Mouse (Mus musculus) CH12.LX (cell line): ENCODE measurements around the gene Inpp5e. TPM values are rescaled to one million over a fixed set of nuclear protein-coding genes. Genes with fewer than 3 reads are reported as not detected.

Source experiments
- DNase-seq: peaks from one replicate; pipeline ENCODE4 v3.0.0-alpha.2; 2013; ENCODE audit errors: extremely low read depth
- H3K27ac ChIP-seq: 2 replicates; pipeline ENCODE4 v1.5.1; 2012; ENCODE audit warnings: low read depth, mild to moderate bottlenecking, control low read depth, moderate library complexity; ENCODE audit not compliant: insufficient read depth
- H3K27me3 ChIP-seq: replicated peaks from 2 replicates; pipeline ENCODE3; 2012; ENCODE audit warnings: inconsistent platforms
- H3K36me3 ChIP-seq, 2 experiments: replicated peaks in 1 of 2; 2 replicates each; pipeline versions ENCODE3 to v1.6.1; 2012; ENCODE audit warnings: inconsistent platforms in 1 of 2, low read length in 1 of 2, mild to moderate bottlenecking in 1 of 2, mixed read lengths in 1 of 2, moderate library complexity in 1 of 2; ENCODE audit not compliant: control insufficient read depth in 1 of 2, insufficient read depth in 1 of 2
- H3K4me1 ChIP-seq, 2 experiments: 2 replicates each; pipeline ENCODE4 v1.6.1; 2012; ENCODE audit warnings: inconsistent platforms in 1 of 2, moderate library complexity in 1 of 2; ENCODE audit not compliant: insufficient read depth in 2 of 2, control insufficient read depth in 1 of 2
- H3K4me2 ChIP-seq: 2 replicates; pipeline ENCODE4 v1.6.1; 2012; ENCODE audit warnings: low read depth, mild to moderate bottlenecking, control low read depth; ENCODE audit not compliant: poor library complexity, insufficient read depth, severe bottlenecking
- H3K4me3 ChIP-seq, 3 experiments: fragments of 150-350 bp in 1 of 3; sonication (generic) in 1 of 3; replicated peaks in 1 of 3; 2 replicates each; pipeline versions ENCODE3 to v1.5.1; 2011 to 2012; ENCODE audit warnings: low read depth in 2 of 3, low read length in 2 of 3, mild to moderate bottlenecking in 2 of 3, moderate library complexity in 2 of 3, control low read depth in 1 of 3, improper control_type of control experiment in 1 of 3, inconsistent platforms in 1 of 3, mixed read lengths in 1 of 3; ENCODE audit not compliant: poor library complexity in 1 of 3
- H3K79me2 ChIP-seq: replicated peaks from 2 replicates; pipeline ENCODE4 v1.6.1; 2012; ENCODE audit warnings: mild to moderate bottlenecking, moderate library complexity; ENCODE audit not compliant: control insufficient read depth, poor library complexity, insufficient read depth, severe bottlenecking; ENCODE audit errors: extremely low read depth
- H3K9ac ChIP-seq: 2 replicates; pipeline ENCODE4 v1.6.1; 2012; ENCODE audit warnings: low read depth, mild to moderate bottlenecking, control low read depth, moderate library complexity; ENCODE audit not compliant: insufficient read depth
- H3K9me3 ChIP-seq: replicated peaks from 2 replicates; pipeline ENCODE3; 2012; ENCODE audit warnings: low read length, inconsistent platforms, mixed read lengths
- BHLHE40 ChIP-seq: IDR thresholded peaks from 2 replicates; pipeline ENCODE4 v1.6.1; 2011; ENCODE audit warnings: mild to moderate bottlenecking, low read depth, low read length, improper control_type of control experiment
- CHD2 ChIP-seq: IDR thresholded peaks from 2 replicates; pipeline ENCODE4 v1.6.1; 2011; ENCODE audit warnings: low read length, improper control_type of control experiment
- CTCF ChIP-seq, 2 experiments: IDR thresholded peaks in 1 of 2; conservative IDR thresholded peaks in 1 of 2; 2 replicates each; pipeline ENCODE4 v1.5.1; 2011 to 2012; ENCODE audit warnings: low read depth in 2 of 2, low read length in 2 of 2, improper control_type of control experiment in 1 of 2, inconsistent platforms in 1 of 2, mild to moderate bottlenecking in 1 of 2, moderate library complexity in 1 of 2
- E2F4 ChIP-seq: IDR thresholded peaks from 2 replicates; pipeline ENCODE4 v1.6.1; 2011; ENCODE audit warnings: low read depth, low read length, improper control_type of control experiment; ENCODE audit not compliant: insufficient replicate concordance
- ELF1 ChIP-seq: IDR thresholded peaks from 2 replicates; pipeline ENCODE4 v1.6.1; 2014; ENCODE audit warnings: low read depth, mild to moderate bottlenecking, inconsistent platforms, low read length, improper control_type of control experiment
- EP300 ChIP-seq: IDR thresholded peaks from 2 replicates; pipeline ENCODE4 v1.6.1; 2011; ENCODE audit warnings: low read length, improper control_type of control experiment
- GABPA ChIP-seq: IDR thresholded peaks from 2 replicates; pipeline ENCODE4 v1.6.1; 2012; ENCODE audit warnings: low read depth, low read length, improper control_type of control experiment, inconsistent platforms; ENCODE audit not compliant: insufficient replicate concordance
- HCFC1 ChIP-seq: IDR thresholded peaks from 2 replicates; pipeline ENCODE4 v1.6.1; 2012; ENCODE audit warnings: low read depth, mild to moderate bottlenecking, inconsistent platforms, low read length, improper control_type of control experiment
- IRF4 ChIP-seq: IDR thresholded peaks from 2 replicates; pipeline ENCODE4 v1.6.1; 2014; ENCODE audit warnings: low read depth, mild to moderate bottlenecking, inconsistent platforms, low read length, improper control_type of control experiment
- JUN ChIP-seq: IDR thresholded peaks from 2 replicates; pipeline ENCODE4 v1.6.1; 2011; ENCODE audit warnings: low read depth, mild to moderate bottlenecking, low read length, improper control_type of control experiment, moderate library complexity; ENCODE audit not compliant: insufficient read depth
- KAT2A ChIP-seq: IDR thresholded peaks from 2 replicates; pipeline ENCODE4 v1.6.1; 2012; ENCODE audit warnings: low read length, improper control_type of control experiment, inconsistent platforms; ENCODE audit not compliant: insufficient replicate concordance
- MAFK ChIP-seq: IDR thresholded peaks from 2 replicates; pipeline ENCODE4 v1.6.1; 2011; ENCODE audit warnings: low read length, improper control_type of control experiment; ENCODE audit not compliant: insufficient replicate concordance
- MAX ChIP-seq: IDR thresholded peaks from 2 replicates; pipeline ENCODE4 v1.6.1; 2011; ENCODE audit warnings: low read length, improper control_type of control experiment
- MAZ ChIP-seq: IDR thresholded peaks from 2 replicates; pipeline ENCODE4 v1.6.1; 2012; ENCODE audit warnings: low read depth, mild to moderate bottlenecking, inconsistent platforms, low read length, improper control_type of control experiment, moderate library complexity
- MEF2A ChIP-seq: IDR thresholded peaks from 2 replicates; pipeline ENCODE4 v1.6.1; 2014; ENCODE audit warnings: low read depth, mild to moderate bottlenecking, inconsistent platforms, low read length, improper control_type of control experiment, borderline replicate concordance
- MXI1 ChIP-seq: IDR thresholded peaks from 2 replicates; pipeline ENCODE4 v1.6.1; 2011; ENCODE audit warnings: mild to moderate bottlenecking, low read depth, low read length, improper control_type of control experiment
- MYC ChIP-seq: IDR thresholded peaks from 2 replicates; pipeline ENCODE4 v1.6.1; 2011; ENCODE audit warnings: low read depth, mild to moderate bottlenecking, improper control_type of control experiment, low read length
- NELFE ChIP-seq: IDR thresholded peaks from 2 replicates; pipeline ENCODE4 v1.6.1; 2011; ENCODE audit warnings: low read depth, low read length, improper control_type of control experiment
- NRF1 ChIP-seq: IDR thresholded peaks from 2 replicates; pipeline ENCODE4 v1.6.1; 2014; ENCODE audit warnings: low read depth, mild to moderate bottlenecking, inconsistent platforms, low read length, improper control_type of control experiment, moderate library complexity
- POLR2A ChIP-seq: IDR thresholded peaks from 2 replicates; pipeline ENCODE4 v1.6.1; 2011; ENCODE audit warnings: low read depth, mild to moderate bottlenecking, improper control_type of control experiment, low read length
- POLR2AphosphoS2 ChIP-seq: IDR thresholded peaks from 2 replicates; pipeline ENCODE4 v1.6.1; 2011; ENCODE audit warnings: low read depth, low read length, improper control_type of control experiment
- RAD21 ChIP-seq: IDR thresholded peaks from 2 replicates; pipeline ENCODE4 v1.6.1; 2011; ENCODE audit warnings: low read depth, mild to moderate bottlenecking, low read length, improper control_type of control experiment, moderate library complexity
- RCOR1 ChIP-seq: conservative IDR thresholded peaks from 2 replicates; pipeline ENCODE4 v1.6.1; 2012; ENCODE audit warnings: low read depth, mild to moderate bottlenecking, inconsistent platforms, low read length, improper control_type of control experiment
- SIN3A ChIP-seq: IDR thresholded peaks from 2 replicates; pipeline ENCODE4 v1.6.1; 2012; ENCODE audit warnings: low read length, improper control_type of control experiment, inconsistent platforms
- SMC3 ChIP-seq: IDR thresholded peaks from 2 replicates; pipeline ENCODE4 v1.6.1; 2011; ENCODE audit warnings: low read depth, low read length, improper control_type of control experiment
- USF2 ChIP-seq: conservative IDR thresholded peaks from 2 replicates; pipeline ENCODE4 v1.6.1; 2011; ENCODE audit warnings: low read depth, low read length, improper control_type of control experiment
- ZMIZ1 ChIP-seq: IDR thresholded peaks from 2 replicates; pipeline ENCODE4 v1.6.1; 2012; ENCODE audit warnings: low read depth, mild to moderate bottlenecking, inconsistent platforms, low read length, improper control_type of control experiment
- dilution Hi-C: fragments of 300-500 bp; cut with MboI; formaldehyde crosslinking; loops from 2 replicates; pipeline ENCODE4 v1.14.3; 2020; ENCODE audit warnings: low sequenced_read_pairs; ENCODE audit not compliant: extremely low pct_unique_long_range_greater_than_20kb, extremely low pct_ligation_motif_present
- in situ Hi-C: fragments of 300-500 bp; cut with MboI; formaldehyde crosslinking; loops from 3 replicates; pipeline ENCODE4 v1.14.3; 2019; ENCODE audit warnings: low sequenced_read_pairs, low pct_ligation_motif_present, low pct_unique_long_range_greater_than_20kb, mixed read lengths
- polyA plus RNA-seq: library from polyadenylated mRNA; unstranded; fragments of >175 nt; gene quantifications from 2 replicates; pipeline ENCODE4 v1.2.1, GENCODE M21; 2012; ENCODE audit warnings: low read depth; ENCODE audit not compliant: insufficient read length
- total RNA-seq, 2 experiments: library from RNA; depleted of rRNA; stranded (reverse); fragments of 300-350 nt in 1 of 2; fragments of >200 nt in 1 of 2; gene quantifications; 2 replicates each; pipeline ENCODE4 v1.2.3; 2012 to 2014

The Inpp5e gene
- total and polyA plus RNA-seq, 3 experiments = 5.2 to 10.2 (median 9.6) TPM

GRCm38 (mm10) chr2:26367911-26368310, 41.1 kb downstream of the Inpp5e start:
- dilution Hi-C loops = no loop called here

GRCm38 (mm10) chr2:26364738-26365465, 44.1 kb downstream of the Inpp5e start:
- Histone ChIP-seq H3K4me3 (no peak overlapping the region), H3K9me3 (no peaks in the 10 kb centered on the region)
- no peak for TF ChIP-seq MAFK
- TF ChIP-seq GABPA = no peak
- TF ChIP-seq HCFC1 = no peak
- TF ChIP-seq EP300 = no peak
- TF ChIP-seq E2F4 = no peak
- no peak for TF ChIP-seq USF2
- no peak for TF ChIP-seq JUN
- no peak for TF ChIP-seq RCOR1
- TF ChIP-seq NRF1 = no peak
- TF ChIP-seq POLR2A = no peak
- no peak for TF ChIP-seq MYC
- TF ChIP-seq MEF2A = no peak
- TF ChIP-seq MAX = no peak
- no peak for TF ChIP-seq SIN3A
- TF ChIP-seq IRF4 = no peak
- no peak for TF ChIP-seq ZMIZ1
- TF ChIP-seq MAZ = no peak
- TF ChIP-seq, all 38 proteins: peak for 0
- Histone ChIP-seq H3K27me3 (no peaks in the 10 kb centered on the region), H3K36me3 (peaks cover 74 to 98% of the 10 kb centered on the region in 2 experiments), H3K4me2 (no peak overlapping the region), H3K4me1 (no peaks in the 10 kb centered on the region), H3K27ac (no peak overlapping the region), H3K79me2 (no peaks in the 10 kb centered on the region), H3K9ac (no peak overlapping the region)
- in situ Hi-C loops (no loop called here), dilution Hi-C loops (no loop called here)
- DNase-seq = no peak

More at GRCm38 (mm10) chr2:26367911-26368310, 41.1 kb downstream of the Inpp5e start:
- Histone ChIP-seq H3K4me1 (no peaks in the 10 kb centered on the region), H3K79me2 (no peaks in the 10 kb centered on the region), H3K36me3 (peaks cover 96 to 100% of the 10 kb centered on the region in 2 experiments), H3K9me3 (no peaks in the 10 kb centered on the region), H3K27ac (no peak overlapping the region), H3K4me3 (no peak overlapping the region), H3K9ac (no peak overlapping the region), H3K27me3 (no peaks in the 10 kb centered on the region), H3K4me2 (no peak overlapping the region)
- in situ Hi-C loops = no loop called here
- DNase-seq = no peak
- no peak for TF ChIP-seq RAD21
- TF ChIP-seq ELF1 = no peak
- no peak for TF ChIP-seq USF2
- TF ChIP-seq RCOR1 = no peak
- TF ChIP-seq HCFC1 = no peak
- TF ChIP-seq BHLHE40 = no peak
- TF ChIP-seq CHD2 = no peak
- no peak for TF ChIP-seq MEF2A
- TF ChIP-seq NELFE = no peak
- TF ChIP-seq MAX = no peak
- TF ChIP-seq POLR2A = no peak
- TF ChIP-seq CTCF (conservative IDR thresholded peaks at IDR 0.05 in 1 of 2, IDR thresholded peaks at IDR 0.05 in 1 of 2; ENCODE audit: low read depth in 2 of 2, low read length in 2 of 2) = no peak
- TF ChIP-seq SMC3 = no peak
- no peak for TF ChIP-seq POLR2AphosphoS2
- TF ChIP-seq EP300 = no peak
- TF ChIP-seq MXI1 = no peak
- TF ChIP-seq KAT2A = no peak
